Mouse (Mus musculus): ENCODE measurements at regions not wholly inside any gene's neighbourhood (a gene's known extent, or its start where the extent isn't known, plus 50 kb on each side); places are given as distances from the start of the nearest gene placed in this dataset.

DNA sequence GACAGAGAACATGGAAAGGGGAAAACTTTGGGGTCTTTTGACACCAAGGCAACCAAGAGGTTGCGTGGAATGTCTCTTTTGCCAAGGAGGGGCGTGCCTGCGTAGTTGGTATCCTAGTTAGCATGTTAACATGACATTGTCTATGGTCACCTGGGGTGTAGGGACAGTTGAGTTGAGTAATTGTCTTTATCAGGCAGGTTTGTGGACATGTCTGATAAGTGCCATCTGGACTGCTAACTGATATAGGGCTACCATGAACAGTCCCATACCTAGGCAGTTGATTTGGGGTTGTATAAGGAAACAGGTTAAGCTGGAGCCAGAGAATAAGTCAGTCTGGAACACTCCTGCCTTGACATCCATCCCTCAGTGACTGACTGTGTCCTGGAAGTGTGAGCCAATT is 197.6 kb downstream of the Pten start:
- no peak for TF ChIP-seq CTCF (IDR thresholded peaks at IDR 0.05; ENCODE audit: insufficient read depth, low read length)
- TF ChIP-seq POLR2A (IDR thresholded peaks at IDR 0.05; ENCODE audit: borderline replicate concordance, extremely low read depth, low read depth, low read length), result no peak
